ENCODE assay signal across 20 mouse cellular contexts in the genomic region with DNA sequence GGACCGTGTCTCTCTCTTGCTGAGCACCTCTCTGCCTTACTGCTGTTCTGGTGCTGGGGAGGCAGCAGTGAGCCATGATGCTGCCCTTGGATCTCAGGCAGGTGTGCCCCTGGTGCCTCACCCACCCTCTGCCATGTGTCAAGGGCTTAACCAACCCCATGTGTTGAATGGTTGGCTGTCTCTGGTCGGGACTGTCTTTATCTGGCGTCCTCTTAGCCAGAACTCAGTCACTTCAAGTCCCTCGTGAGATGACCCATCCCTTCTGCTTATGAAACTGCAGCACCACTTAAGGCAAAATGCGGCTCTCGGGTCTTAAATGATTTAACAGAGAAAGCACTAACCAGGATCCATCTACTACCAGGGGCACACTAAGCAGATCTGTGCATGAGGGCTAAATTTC.
DNase-seq lines count a peak whose midpoint lies in the region; ATAC-seq lines count a peak whose summit lies in the region.
"Had no signal": no experiment of that assay in that cellular context is flagged by ENCODE, and none has a peak within 500 bp of the region (broad histone marks: within the 10 kb centered on the region; RNA-seq: fewer than 3 reads in every experiment).

No protein-coding gene starts in this region.

- no peaks in the 10 kb centered on the region for H3K9me3 ChIP-seq in forebrain, embryonic 14.5 days (replicated peaks; ENCODE audit: control insufficient read depth, low read length)
- no peaks in the 10 kb centered on the region for H3K9me3 ChIP-seq in hindbrain, embryonic 14.5 days (ENCODE audit: control insufficient read depth, low read length)
- no peaks in the 10 kb centered on the region for H3K9me3 ChIP-seq in midbrain, embryonic 15.5 days

- no peak for ATAC-seq in forebrain, embryonic 14.5 days
- ATAC-seq in hindbrain, embryonic 14.5 days (ENCODE audit: low FRiP score) = no peak
- ATAC-seq in midbrain, embryonic 15.5 days (replicated peaks) = no peak
- ATAC-seq in erythroblast, adult 5-6 weeks (replicated peaks; ENCODE audit: low FRiP score, poor library complexity, severe bottlenecking) = no peak
- ATAC-seq: intestine, postnatal 0 days had no signal

- intact Hi-C loops in heart, postnatal 14 days (cut with DNase I) = no loop called here
- intact Hi-C loops in heart, postnatal 10 days (cut with DNase I) = no loop called here

- peaks cover 46% of the 10 kb centered on the region for H3K4me1 ChIP-seq in forebrain, embryonic 14.5 days (ENCODE audit: control insufficient read depth, insufficient read depth, low read length)
- peaks cover 54% of the 10 kb centered on the region for H3K4me1 ChIP-seq in hindbrain, embryonic 14.5 days (replicated peaks; ENCODE audit: control insufficient read depth, insufficient read depth, low read length)
- H3K4me1 ChIP-seq in midbrain, embryonic 15.5 days = peaks cover 65% of the 10 kb centered on the region

- H3K27ac ChIP-seq in forebrain, embryonic 14.5 days (ENCODE audit: low read depth, low read length) = peak overlapping the region; percentile 66; the same call in 1 of the 2 replicates
- H3K27ac ChIP-seq in hindbrain, embryonic 14.5 days = peak overlapping the region; percentile 80; the same call in 1 of the 2 replicates
- peak overlapping the region; percentile 69 for H3K27ac ChIP-seq in midbrain, embryonic 15.5 days

- peak; percentile 93 for DNase-seq in heart, adult 11 months
- DNase-seq in heart, postnatal 14 days = no peak
- DNase-seq in forebrain, embryonic 14.5 days (ENCODE audit: low spot score) = no peak
- no peak for DNase-seq in hindbrain, embryonic 14.5 days (ENCODE audit: low spot score)
- no peak for DNase-seq in heart, postnatal 10 days
- no peak for DNase-seq in adrenal gland, postnatal 10 days
- DNase-seq: adrenal gland, postnatal 14 days; cerebellum, adult 11-12 months; cerebellum, postnatal 25 days; gastrocnemius, postnatal 25 days; heart, postnatal 4 days; kidney, postnatal 36 days; lung, adult 18-20 months; lung, postnatal 36 days; thymus, adult 18-20 months had no signal

- WGBS in forebrain, embryonic 14.5 days = 65% methylated on average over 6 of the region's 6 CpGs
- WGBS in hindbrain, embryonic 14.5 days = 44% methylated on average over 6 of the region's 6 CpGs
- WGBS in midbrain, embryonic 15.5 days = 31% methylated on average over 6 of the region's 6 CpGs

- H3K36me3 ChIP-seq in forebrain, embryonic 14.5 days (ENCODE audit: control insufficient read depth, insufficient read depth, low read length) = no peaks in the 10 kb centered on the region
- H3K36me3 ChIP-seq in hindbrain, embryonic 14.5 days (replicated peaks; ENCODE audit: control insufficient read depth, insufficient read depth) = no peaks in the 10 kb centered on the region
- no peaks in the 10 kb centered on the region for H3K36me3 ChIP-seq in midbrain, embryonic 15.5 days (replicated peaks)

- H3K4me3 ChIP-seq in forebrain, embryonic 14.5 days (ENCODE audit: low read depth, low read length) = no peak overlapping the region
- H3K4me3 ChIP-seq in hindbrain, embryonic 14.5 days (replicated peaks; ENCODE audit: low read length) = no peak overlapping the region
- no peak overlapping the region for H3K4me3 ChIP-seq in midbrain, embryonic 15.5 days

- H3K4me2 ChIP-seq in forebrain, embryonic 14.5 days (ENCODE audit: low read length) = no peak overlapping the region
- H3K4me2 ChIP-seq in hindbrain, embryonic 14.5 days (replicated peaks) = no peak overlapping the region
- H3K4me2 ChIP-seq in midbrain, embryonic 15.5 days = no peak overlapping the region
- H3K4me2 ChIP-seq: heart, embryonic 11.5 days had no signal

- H3K27me3 ChIP-seq in forebrain, embryonic 14.5 days (replicated peaks; ENCODE audit: control insufficient read depth, insufficient read depth, low read length) = no peaks in the 10 kb centered on the region
- H3K27me3 ChIP-seq in hindbrain, embryonic 14.5 days (ENCODE audit: control insufficient read depth, insufficient read depth, low read length) = no peaks in the 10 kb centered on the region
- H3K27me3 ChIP-seq in midbrain, embryonic 15.5 days (replicated peaks) = no peaks in the 10 kb centered on the region
- H3K27me3 ChIP-seq: CH12.LX had no signal

- H3K9ac ChIP-seq in forebrain, embryonic 14.5 days (ENCODE audit: low read length) = peak overlapping the region; percentile 45; the same call in 1 of the 2 replicates
- H3K9ac ChIP-seq in hindbrain, embryonic 14.5 days = no peak overlapping the region; the same call in 1 of the 2 replicates
- H3K9ac ChIP-seq in midbrain, embryonic 15.5 days = no peak overlapping the region; the same call in 1 of the 2 replicates
